Mouse (Mus musculus): ENCODE results near the gene Etnppl. TPM values are rescaled to one million over a fixed set of nuclear protein-coding genes. Genes with fewer than 3 reads are reported as not detected.

Etnppl gene
- polyA plus RNA-seq, 1 experiment from 2014 or later: not detected

DNA sequence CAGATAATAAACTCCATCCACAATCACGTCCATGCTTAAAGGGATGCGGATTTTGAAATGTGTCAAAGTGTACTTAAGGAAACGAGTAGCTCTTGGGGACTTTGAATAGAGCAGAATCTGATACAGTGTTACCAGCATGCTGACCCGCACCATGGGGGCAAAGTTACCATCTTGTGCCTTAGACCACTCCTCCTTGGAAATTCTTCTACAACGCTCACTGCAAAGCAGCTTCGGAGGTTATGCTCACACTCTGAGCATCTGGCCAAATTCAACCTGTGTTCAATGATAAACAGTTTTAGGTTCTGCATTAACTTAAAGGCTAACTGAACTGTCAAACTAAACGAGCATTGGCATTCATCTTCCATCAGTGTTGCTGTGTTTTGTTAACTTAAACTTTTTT is 33.2 kb upstream of the Etnppl start:
- no peak overlapping the region for H3K27ac ChIP-seq (ENCODE audit: low read length)
- 84% methylated on average over 7 of the region's 7 CpGs for WGBS
- no peak for ATAC-seq (replicated peaks; ENCODE audit: extremely low read depth, insufficient read depth, low FRiP score)
- H3K4me3 ChIP-seq (ENCODE audit: low read length): no peak overlapping the region
- H3K4me2 ChIP-seq (ENCODE audit: low read depth, low read length): no peak overlapping the region
- H3K9ac ChIP-seq (ENCODE audit: low read length): no peak overlapping the region
- H3K9me3 ChIP-seq (replicated peaks; ENCODE audit: control insufficient read depth, low read length): no peaks in the 10 kb centered on the region
- no peaks in the 10 kb centered on the region for H3K4me1 ChIP-seq (ENCODE audit: control insufficient read depth, insufficient read depth, low read length)
- H3K27me3 ChIP-seq (ENCODE audit: control insufficient read depth, insufficient read depth, low read length): no peaks in the 10 kb centered on the region
- H3K36me3 ChIP-seq (ENCODE audit: control insufficient read depth, insufficient read depth): no peaks in the 10 kb centered on the region

GRCm38 (mm10) chr3:130595050-130595449 is 22.2 kb upstream of the Etnppl start:
- no peaks in the 10 kb centered on the region for H3K27me3 ChIP-seq (ENCODE audit: control insufficient read depth, insufficient read depth, low read length)
- no peak for ATAC-seq (replicated peaks; ENCODE audit: extremely low read depth, insufficient read depth, low FRiP score)
- H3K4me3 ChIP-seq (ENCODE audit: low read length): peak overlapping the region; percentile 8; the same call in 1 of the 2 replicates
- H3K9me3 ChIP-seq (replicated peaks; ENCODE audit: control insufficient read depth, low read length): no peaks in the 10 kb centered on the region
- H3K9ac ChIP-seq (ENCODE audit: low read length): no peak overlapping the region
- no peak overlapping the region for H3K27ac ChIP-seq (ENCODE audit: low read length)
- H3K36me3 ChIP-seq (ENCODE audit: control insufficient read depth, insufficient read depth): no peaks in the 10 kb centered on the region
- WGBS: 33% methylated on average over 8 of the region's 8 CpGs
- H3K4me2 ChIP-seq (ENCODE audit: low read depth, low read length): peak overlapping the region; percentile 49
- H3K4me1 ChIP-seq (ENCODE audit: control insufficient read depth, insufficient read depth, low read length): peaks cover 12% of the 10 kb centered on the region; the same call in 1 of the 2 replicates

DNA sequence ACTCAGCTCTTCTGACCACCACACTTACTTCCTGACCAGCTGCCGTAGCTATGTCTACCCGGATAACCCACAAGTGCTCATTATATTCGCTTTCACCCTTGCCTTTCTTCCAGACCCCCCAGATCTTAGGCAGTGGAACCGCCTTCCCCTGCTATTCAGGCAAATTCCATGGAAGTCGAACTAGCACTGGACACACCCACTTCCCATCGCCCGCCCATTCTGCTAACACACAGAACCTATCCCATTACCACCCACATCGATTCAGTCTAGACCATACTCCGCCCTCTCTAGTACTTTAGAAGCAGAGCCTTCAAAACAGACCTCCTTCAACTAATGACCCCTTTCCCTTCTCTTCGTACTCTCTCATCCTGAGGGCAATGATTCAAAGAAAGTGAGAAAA is 15.8 kb upstream of the Etnppl start:
- no peaks in the 10 kb centered on the region for H3K9me3 ChIP-seq (replicated peaks; ENCODE audit: control insufficient read depth, low read length)
- no peak overlapping the region for H3K4me2 ChIP-seq (ENCODE audit: low read depth, low read length)
- ATAC-seq (replicated peaks; ENCODE audit: extremely low read depth, insufficient read depth, low FRiP score): no peak
- H3K4me3 ChIP-seq (ENCODE audit: low read length): no peak overlapping the region
- H3K27me3 ChIP-seq (ENCODE audit: control insufficient read depth, insufficient read depth, low read length): no peaks in the 10 kb centered on the region
- H3K9ac ChIP-seq (ENCODE audit: low read length): no peak overlapping the region
- no peaks in the 10 kb centered on the region for H3K36me3 ChIP-seq (ENCODE audit: control insufficient read depth, insufficient read depth)
- H3K27ac ChIP-seq (ENCODE audit: low read length): no peak overlapping the region
- 74% methylated on average over 10 of the region's 10 CpGs for WGBS
- no peaks in the 10 kb centered on the region for H3K4me1 ChIP-seq (ENCODE audit: control insufficient read depth, insufficient read depth, low read length)

- Histone ChIP-seq H3K9ac (ENCODE audit: low read length) (no peak overlapping the region), H3K9me3 (replicated peaks; ENCODE audit: control insufficient read depth, low read length) (no peaks in the 10 kb centered on the region), H3K4me3 (ENCODE audit: low read length) (no peak overlapping the region), H3K36me3 (ENCODE audit: control insufficient read depth, insufficient read depth) (no peaks in the 10 kb centered on the region), H3K4me2 (ENCODE audit: low read depth, low read length) (no peak overlapping the region), H3K27ac (ENCODE audit: low read length) (no peak overlapping the region), H3K4me1 (ENCODE audit: control insufficient read depth, insufficient read depth, low read length) (no peaks in the 10 kb centered on the region), H3K27me3 (ENCODE audit: control insufficient read depth, insufficient read depth, low read length) (no peaks in the 10 kb centered on the region)
- WGBS: 83% methylated on average over 2 of the region's 2 CpGs
- no peak for ATAC-seq (replicated peaks; ENCODE audit: extremely low read depth, insufficient read depth, low FRiP score)
Measured at GRCm38 (mm10) chr3:130607924-130608323, 9.3 kb upstream of the Etnppl start.

DNA sequence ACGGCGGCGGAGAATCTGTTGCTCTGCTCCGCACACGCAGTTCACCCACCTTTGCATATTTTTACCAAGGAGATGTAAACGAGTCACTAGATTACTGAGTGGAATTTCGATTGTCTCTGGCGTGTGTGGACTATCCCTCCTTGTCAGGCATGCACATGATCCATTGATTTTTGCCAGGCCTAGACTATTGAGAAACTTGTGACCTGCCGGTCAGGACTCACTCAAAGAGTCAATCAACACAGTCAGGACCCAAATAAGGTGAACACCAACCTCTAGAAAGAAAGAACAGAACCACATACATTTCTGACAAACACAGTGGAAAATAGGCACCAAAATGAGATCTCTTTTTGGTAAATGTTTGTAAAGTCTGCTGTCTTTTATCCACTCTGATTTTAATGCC is 2.8 kb upstream of the Etnppl start:
- Histone ChIP-seq H3K4me3 (ENCODE audit: low read length) (no peak overlapping the region), H3K27ac (ENCODE audit: low read length) (no peak overlapping the region), H3K4me1 (ENCODE audit: control insufficient read depth, insufficient read depth, low read length) (0 out of 2 replicates have a peak, but pooled peaks cover 5% of the 10 kb centered on the region), H3K9ac (ENCODE audit: low read length) (no peak overlapping the region), H3K4me2 (ENCODE audit: low read depth, low read length) (no peak overlapping the region), H3K27me3 (ENCODE audit: control insufficient read depth, insufficient read depth, low read length) (0 out of 2 replicates have a peak, but pooled peaks cover 5% of the 10 kb centered on the region), H3K36me3 (ENCODE audit: control insufficient read depth, insufficient read depth) (no peaks in the 10 kb centered on the region), H3K9me3 (replicated peaks; ENCODE audit: control insufficient read depth, low read length) (no peaks in the 10 kb centered on the region)
- ATAC-seq (replicated peaks; ENCODE audit: extremely low read depth, insufficient read depth, low FRiP score): no peak
- 67% methylated on average over 9 of the region's 9 CpGs for WGBS

DNA sequence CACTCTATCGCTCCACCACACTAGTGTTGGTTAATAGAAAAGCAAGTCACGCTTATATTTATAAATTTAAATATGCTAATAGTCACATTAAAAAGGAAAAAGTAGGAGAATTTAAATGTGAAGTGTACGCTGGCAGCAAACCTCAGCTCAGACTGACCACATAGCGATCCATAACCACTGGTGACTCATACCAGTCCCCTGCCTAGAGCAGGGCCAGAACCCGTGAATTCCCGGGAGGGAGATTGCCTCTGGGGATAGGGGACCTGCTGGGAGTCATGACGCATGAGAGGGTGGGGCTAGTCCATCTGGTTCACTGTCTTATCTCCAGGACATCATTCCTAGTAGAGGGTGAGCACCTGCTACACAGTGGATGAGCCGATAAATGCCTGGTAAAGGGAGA is 1.6 kb upstream of the Etnppl start:
- 53% methylated on average over 8 of the region's 8 CpGs for WGBS
- Histone ChIP-seq H3K9me3 (replicated peaks; ENCODE audit: control insufficient read depth, low read length) (no peaks in the 10 kb centered on the region), H3K4me2 (ENCODE audit: low read depth, low read length) (no peak overlapping the region), H3K36me3 (ENCODE audit: control insufficient read depth, insufficient read depth) (no peaks in the 10 kb centered on the region), H3K4me3 (ENCODE audit: low read length) (no peak overlapping the region), H3K27me3 (ENCODE audit: control insufficient read depth, insufficient read depth, low read length) (0 out of 2 replicates have a peak, but pooled peaks cover 5% of the 10 kb centered on the region), H3K27ac (ENCODE audit: low read length) (no peak overlapping the region), H3K9ac (ENCODE audit: low read length) (no peak overlapping the region), H3K4me1 (ENCODE audit: control insufficient read depth, insufficient read depth, low read length) (0 out of 2 replicates have a peak, but pooled peaks cover 5% of the 10 kb centered on the region)
- no peak for ATAC-seq (replicated peaks; ENCODE audit: extremely low read depth, insufficient read depth, low FRiP score)

GRCm38 (mm10) chr3:130620517-130621146 is 3.4 kb downstream of the Etnppl start:
- H3K4me2 ChIP-seq (ENCODE audit: low read depth, low read length): no peak overlapping the region
- H3K9ac ChIP-seq (ENCODE audit: low read length): no peak overlapping the region
- H3K27me3 ChIP-seq (ENCODE audit: control insufficient read depth, insufficient read depth, low read length): 0 out of 2 replicates have a peak, but pooled peaks cover 5% of the 10 kb centered on the region
- 0 out of 2 replicates have a peak, but pooled peaks cover 5% of the 10 kb centered on the region for H3K4me1 ChIP-seq (ENCODE audit: control insufficient read depth, insufficient read depth, low read length)
- 65% methylated on average over 12 of the region's 12 CpGs for WGBS
- H3K36me3 ChIP-seq (ENCODE audit: control insufficient read depth, insufficient read depth): no peaks in the 10 kb centered on the region
- H3K4me3 ChIP-seq (ENCODE audit: low read length): no peak overlapping the region
- no peaks in the 10 kb centered on the region for H3K9me3 ChIP-seq (replicated peaks; ENCODE audit: control insufficient read depth, low read length)
- no peak for ATAC-seq (replicated peaks; ENCODE audit: extremely low read depth, insufficient read depth, low FRiP score)
- H3K27ac ChIP-seq (ENCODE audit: low read length): no peak overlapping the region

- H3K9ac ChIP-seq (ENCODE audit: low read length): no peak overlapping the region
- 89% methylated on average over 5 of the region's 5 CpGs for WGBS
- no peaks in the 10 kb centered on the region for H3K27me3 ChIP-seq (ENCODE audit: control insufficient read depth, insufficient read depth, low read length)
- H3K4me2 ChIP-seq (ENCODE audit: low read depth, low read length): no peak overlapping the region
- no peak for ATAC-seq (replicated peaks; ENCODE audit: extremely low read depth, insufficient read depth, low FRiP score)
- no peaks in the 10 kb centered on the region for H3K36me3 ChIP-seq (ENCODE audit: control insufficient read depth, insufficient read depth)
- H3K27ac ChIP-seq (ENCODE audit: low read length): no peak overlapping the region
- peaks cover 4% of the 10 kb centered on the region; the same call in 1 of the 2 replicates for H3K9me3 ChIP-seq (replicated peaks; ENCODE audit: control insufficient read depth, low read length)
- no peak overlapping the region for H3K4me3 ChIP-seq (ENCODE audit: low read length)
- no peaks in the 10 kb centered on the region for H3K4me1 ChIP-seq (ENCODE audit: control insufficient read depth, insufficient read depth, low read length)
Measured at GRCm38 (mm10) chr3:130628358-130628757, 11.1 kb downstream of the Etnppl start.

- H3K4me1 ChIP-seq (ENCODE audit: control insufficient read depth, insufficient read depth, low read length): no peaks in the 10 kb centered on the region
- H3K4me2 ChIP-seq (ENCODE audit: low read depth, low read length): no peak overlapping the region
- H3K9me3 ChIP-seq (replicated peaks; ENCODE audit: control insufficient read depth, low read length): no peaks in the 10 kb centered on the region
- H3K9ac ChIP-seq (ENCODE audit: low read length): no peak overlapping the region
- H3K4me3 ChIP-seq (ENCODE audit: low read length): no peak overlapping the region
- no peak for ATAC-seq (replicated peaks; ENCODE audit: extremely low read depth, insufficient read depth, low FRiP score)
- WGBS: 62% methylated on average over 5 of the region's 5 CpGs
- H3K27me3 ChIP-seq (ENCODE audit: control insufficient read depth, insufficient read depth, low read length): no peaks in the 10 kb centered on the region
- H3K27ac ChIP-seq (ENCODE audit: low read length): no peak overlapping the region
- no peaks in the 10 kb centered on the region for H3K36me3 ChIP-seq (ENCODE audit: control insufficient read depth, insufficient read depth)
Measured at GRCm38 (mm10) chr3:130633859-130634258, 16.6 kb downstream of the Etnppl start.
